11 mouse cellular contexts compared by ENCODE assay signal in genomic region chr13:31618919-31619655, GRCm38 (mm10). TPM values are rescaled to one million over a fixed set of nuclear protein-coding genes. Genes with fewer than 3 reads are reported as not detected.
A peak's percentile ranks its signal among the peaks of the same experiment; 100 is the strongest.
DNase-seq lines count a peak whose midpoint lies in the region; ATAC-seq lines count a peak whose summit lies in the region.
"Had no signal": no experiment of that assay in that cellular context is flagged by ENCODE, and none has a peak within 500 bp of the region (broad histone marks: within the 10 kb centered on the region; RNA-seq: fewer than 3 reads in every experiment).

No protein-coding gene starts in this region.

- no peaks in the 10 kb centered on the region for H3K36me3 ChIP-seq in lung, embryonic 16.5 days (ENCODE audit: control insufficient read depth, insufficient read depth, low read length)
- no peaks in the 10 kb centered on the region for H3K36me3 ChIP-seq in intestine, embryonic 16.5 days (ENCODE audit: control insufficient read depth, insufficient read depth, low read length)
- no peaks in the 10 kb centered on the region for H3K36me3 ChIP-seq in stomach, embryonic 14.5 days (ENCODE audit: control insufficient read depth, insufficient read depth, low read length)

- no peaks in the 10 kb centered on the region for H3K9me3 ChIP-seq in lung, embryonic 16.5 days (ENCODE audit: control insufficient read depth, low read length)
- H3K9me3 ChIP-seq in intestine, embryonic 16.5 days (ENCODE audit: control insufficient read depth, low read length), result no peaks in the 10 kb centered on the region
- no peaks in the 10 kb centered on the region for H3K9me3 ChIP-seq in stomach, embryonic 14.5 days (ENCODE audit: control insufficient read depth, low read depth, low read length)

- H3K4me2 ChIP-seq in lung, embryonic 16.5 days (ENCODE audit: low read depth, low read length), result peak overlapping the region; percentile 70
- peak overlapping the region; percentile 73 for H3K4me2 ChIP-seq in intestine, embryonic 16.5 days (ENCODE audit: low read depth, low read length)
- peak overlapping the region; percentile 75 for H3K4me2 ChIP-seq in stomach, embryonic 14.5 days (replicated peaks; ENCODE audit: low read depth, low read length)

- peaks cover 80% of the 10 kb centered on the region for H3K27me3 ChIP-seq in lung, embryonic 16.5 days (ENCODE audit: control insufficient read depth, insufficient read depth, low read depth, low read length)
- H3K27me3 ChIP-seq in intestine, embryonic 16.5 days (replicated peaks; ENCODE audit: control insufficient read depth, insufficient read depth, low read length), result peaks cover 69% of the 10 kb centered on the region
- peaks cover 42% of the 10 kb centered on the region for H3K27me3 ChIP-seq in stomach, embryonic 14.5 days (ENCODE audit: control insufficient read depth, insufficient read depth, low read length)

- peak overlapping the region; percentile 48 for H3K4me3 ChIP-seq in lung, embryonic 16.5 days (ENCODE audit: low read length)
- H3K4me3 ChIP-seq in intestine, embryonic 16.5 days (ENCODE audit: low read length), result peak overlapping the region; percentile 30
- H3K4me3 ChIP-seq in stomach, embryonic 14.5 days (ENCODE audit: low read depth, low read length), result peak overlapping the region; percentile 33

- 1% methylated on average over 18 of the region's 18 CpGs for WGBS in lung, embryonic 16.5 days
- 3% methylated on average over 18 of the region's 18 CpGs for whole genome bisulfite sequencing in intestine, embryonic 16.5 days
- WGBS in stomach, embryonic 14.5 days, result 4% methylated on average over 18 of the region's 18 CpGs

- peak overlapping the region; percentile 79 for H3K27ac ChIP-seq in lung, embryonic 16.5 days (ENCODE audit: low read length)
- H3K27ac ChIP-seq in intestine, embryonic 16.5 days (ENCODE audit: low read length), result peak overlapping the region; percentile 80
- peak overlapping the region; percentile 66; the same call in 1 of the 2 replicates for H3K27ac ChIP-seq in stomach, embryonic 14.5 days (ENCODE audit: low read length)
- H3K27ac ChIP-seq: liver, embryonic 14.5 days had no signal

- no peak for DNase-seq in frontal cortex, postnatal 14 days (ENCODE audit: low spot score in 2 of 2)
- DNase-seq in lung, adult 18-20 months, result no peak
- no peak for DNase-seq in retina, postnatal 1 day
- no peak for DNase-seq in ovary, postnatal 14 days (ENCODE audit: low spot score)

- H3K4me1 ChIP-seq in lung, embryonic 16.5 days (replicated peaks; ENCODE audit: control insufficient read depth, insufficient read depth, low read length), result peaks cover 7% of the 10 kb centered on the region; the same call in 1 of the 2 replicates
- H3K4me1 ChIP-seq in intestine, embryonic 16.5 days (ENCODE audit: control insufficient read depth, insufficient read depth, low read length), result peaks cover 8% of the 10 kb centered on the region; the same call in 1 of the 2 replicates
- peaks cover 24% of the 10 kb centered on the region for H3K4me1 ChIP-seq in stomach, embryonic 14.5 days (ENCODE audit: control insufficient read depth, insufficient read depth, low read length)

- ATAC-seq in frontal cortex, adult (ENCODE audit: low TSS enrichment), result 0 out of 2 replicates have a peak, but pooled peaks have one; percentile 16
- ATAC-seq in lung, embryonic 16.5 days (ENCODE audit: low read depth), result peak; percentile 77
- ATAC-seq in intestine, embryonic 16.5 days, result peak; percentile 39
- peak; percentile 21; the same call in 1 of the 2 replicates for ATAC-seq in stomach, embryonic 14.5 days (ENCODE audit: insufficient number of reproducible peaks, insufficient read depth, low FRiP score, low read depth)

- peak overlapping the region; percentile 30 for H3K9ac ChIP-seq in lung, embryonic 16.5 days (ENCODE audit: low read length)
- peak overlapping the region; percentile 54; the same call in 1 of the 2 replicates for H3K9ac ChIP-seq in intestine, embryonic 16.5 days (ENCODE audit: low read depth, low read length)
- H3K9ac ChIP-seq in stomach, embryonic 14.5 days (replicated peaks; ENCODE audit: low read depth, low read length), result no peak overlapping the region
- H3K9ac ChIP-seq: liver, embryonic 14.5 days had no signal

RNA-seq across cellular contexts. Expression of gene Foxf2, which starts 6.5 kb away (rescaled TPM):
- polyA plus RNA-seq in lung, embryonic 16.5 days (2015; fragmentation: Nextera tagmentation; extraction: Ambion mirVana), result 19.4 and 22.9 TPM in 2 replicates
- polyA plus RNA-seq in intestine, embryonic 16.5 days (2015; fragmentation: Nextera tagmentation; extraction: Ambion mirVana), result 11.4 and 13.7 TPM in 2 replicates
- polyA plus RNA-seq in stomach, embryonic 14.5 days (2014; fragmentation: Nextera tagmentation; extraction: Ambion mirVana), result 21.3 and 21.9 TPM in 2 replicates

RNA-seq across cellular contexts. Expression of gene A530084C06Rik, which starts 60.0 kb away (rescaled TPM):
- polyA plus RNA-seq in lung, embryonic 16.5 days (2015; fragmentation: Nextera tagmentation; extraction: Ambion mirVana), result not detected in 2 replicates
- not detected in 2 replicates for polyA plus RNA-seq in intestine, embryonic 16.5 days (2015; fragmentation: Nextera tagmentation; extraction: Ambion mirVana)
- not detected in 2 replicates for polyA plus RNA-seq in stomach, embryonic 14.5 days (2014; fragmentation: Nextera tagmentation; extraction: Ambion mirVana)
- polyA plus RNA-seq: neural tube, embryonic 14.5 days; Patski had no signal

Comparison
In these comparisons a context has a peak if more than half of its experiments do, and no peak if none do; other contexts are left out.
1. ATAC-seq: peak in every context shown above with its lines; median percentile 77 in lung, embryonic 16.5 days; 39 in intestine, embryonic 16.5 days; 21 in stomach, embryonic 14.5 days; 16 in frontal cortex, adult.